Mouse (Mus musculus): Measurements from ENCODE around the gene Acsm3. TPM values are rescaled to one million over a fixed set of nuclear protein-coding genes. Genes with fewer than 3 reads are reported as not detected.

Gene Acsm3
- total RNA-seq, 2 experiments from 2014 or later: not detected

- intact Hi-C loops (cut with DNase I): no loop called here
Measured at GRCm38 (mm10) chr7:119793586-119794250, 33.0 kb downstream of the Acsm3 start, which contains the start of the genes Rexo5 and Eri2. TSS of gene Rexo5 (plus strand) at chr7:119794006. TSS of gene Eri2 (minus strand) at chr7:119794058.

GRCm38 (mm10) chr7:119794251-119794638 is 33.5 kb downstream of the Acsm3 start:
- intact Hi-C loops (cut with DNase I): no loop called here

More at GRCm38 (mm10) chr7:119793586-119794250, 33.0 kb downstream of the Acsm3 start, which contains the start of the genes Rexo5 and Eri2:
- DNase-seq (ENCODE audit: extremely low spot score in 1 of 2, low spot score in 2 of 2): peak; percentile 73 to 92

GRCm38 (mm10) chr7:119795311-119795710 is 34.6 kb downstream of the Acsm3 start:
- no peak for DNase-seq (ENCODE audit: extremely low spot score in 1 of 2, low spot score in 2 of 2)
- intact Hi-C loops (cut with DNase I): no loop called here

More at GRCm38 (mm10) chr7:119794251-119794638, 33.5 kb downstream of the Acsm3 start:
- no peak for DNase-seq (ENCODE audit: extremely low spot score in 1 of 2, low spot score in 2 of 2)

- no peak for DNase-seq (ENCODE audit: extremely low spot score in 1 of 2, low spot score in 2 of 2)
- intact Hi-C loops (cut with DNase I): no loop called here
Measured at GRCm38 (mm10) chr7:119800488-119800887, 39.8 kb downstream of the Acsm3 start.

- intact Hi-C loops (cut with DNase I): no loop called here
Measured at GRCm38 (mm10) chr7:119800991-119801390, 40.3 kb downstream of the Acsm3 start.

GRCm38 (mm10) chr7:119807396-119807795 is 46.7 kb downstream of the Acsm3 start:
- intact Hi-C loops (cut with DNase I): no loop called here
- no peak for DNase-seq (ENCODE audit: extremely low spot score in 1 of 2, low spot score in 2 of 2)

More at GRCm38 (mm10) chr7:119800991-119801390, 40.3 kb downstream of the Acsm3 start:
- no peak for DNase-seq (ENCODE audit: extremely low spot score in 1 of 2, low spot score in 2 of 2)

- DNase-seq (ENCODE audit: extremely low spot score in 1 of 2, low spot score in 2 of 2): no peak
- intact Hi-C loops (cut with DNase I): no loop called here
Measured at GRCm38 (mm10) chr7:119808723-119809122, 48.0 kb downstream of the Acsm3 start.

- DNase-seq (ENCODE audit: extremely low spot score in 1 of 2, low spot score in 2 of 2): no peak
- intact Hi-C loops (cut with DNase I): no loop called here
Measured at GRCm38 (mm10) chr7:119835371-119835770, 74.6 kb downstream of the Acsm3 start.

GRCm38 (mm10) chr7:119835996-119836777 is 75.5 kb downstream of the Acsm3 start:
- no peak for DNase-seq (ENCODE audit: extremely low spot score in 1 of 2, low spot score in 2 of 2)
- intact Hi-C loops (cut with DNase I): no loop called here

Other genes starting within 250 kb of the Acsm3 start
- under 1 TPM in 1 of 2 experiments, not detected in 1; 0.39 TPM for gene Acsm5, start 241.5 kb upstream of the Acsm3 start, total RNA-seq (2021)
- gene Pdilt, start 237.4 kb upstream of the Acsm3 start, total RNA-seq (2021): not detected
- gene Acsm2, start 206.6 kb upstream of the Acsm3 start, total RNA-seq (2021): not detected
- not detected for gene Acsm1, start 153.9 kb upstream of the Acsm3 start, total RNA-seq (2021)
- gene Acsm4, start 70.9 kb upstream of the Acsm3 start, total RNA-seq (2021): not detected
- 10 to 100 TPM; 42.0 to 43.7 TPM for gene Thumpd1, start 40.1 kb upstream of the Acsm3 start, total RNA-seq (2021)
- 1 to 10 TPM; 1.2 to 2.6 TPM for gene Rexo5, start 33.1 kb downstream of the Acsm3 start, total RNA-seq (2021)
- gene Eri2, start 33.1 kb downstream of the Acsm3 start, total RNA-seq (2021): 1 to 10 TPM; 8.7 to 9.0 TPM
- 10 to 100 TPM in 1 of 2 experiments, 1 to 10 TPM in 1; 9.0 to 10.6 TPM for gene Lyrm1, start 134.9 kb downstream of the Acsm3 start, total RNA-seq (2021)
- gene Dcun1d3, start 135.4 kb downstream of the Acsm3 start, total RNA-seq (2021): 10 to 100 TPM; 19.5 to 26.5 TPM